Mouse (Mus musculus) lung, embryonic 16.5 days (tissue): ENCODE results near the gene Adra2c. TPM values are rescaled to one million over a fixed set of nuclear protein-coding genes. Genes with fewer than 3 reads are reported as not detected.

Source experiments
- ATAC-seq: fragments of 200-750 bp; cut with Nextera tagmentation; 2 replicates; pipeline ENCODE4 v1.8.0; 2017; ENCODE audit warnings: low read depth, mild to moderate bottlenecking, moderate library complexity
- H3K27ac ChIP-seq: fragments of 300-500 bp; sonication (generic); 2 replicates; pipeline ENCODE4 v1.5.1; 2014; ENCODE audit warnings: mild to moderate bottlenecking, control low read depth, low read length
- H3K27me3 ChIP-seq: fragments of 300-500 bp; sonication (generic); 2 replicates; pipeline ENCODE4 v1.6.1; 2014; ENCODE audit warnings: low read depth, low read length, mixed read lengths; ENCODE audit not compliant: control insufficient read depth, insufficient read depth
- H3K36me3 ChIP-seq: fragments of 300-500 bp; sonication (generic); 2 replicates; pipeline ENCODE4 v1.6.1; 2014; ENCODE audit warnings: low read length; ENCODE audit not compliant: control insufficient read depth, insufficient read depth
- H3K4me1 ChIP-seq: fragments of 300-500 bp; sonication (generic); replicated peaks from 2 replicates; pipeline ENCODE4 v1.6.1; 2014; ENCODE audit warnings: low read length, mixed read lengths; ENCODE audit not compliant: control insufficient read depth, insufficient read depth
- H3K4me2 ChIP-seq: fragments of 300-500 bp; sonication (generic); 2 replicates; pipeline ENCODE4 v1.6.1; 2014; ENCODE audit warnings: low read depth, low read length, control low read depth
- H3K4me3 ChIP-seq: fragments of 300-500 bp; sonication (generic); 2 replicates; pipeline ENCODE4 v1.5.1; 2014; ENCODE audit warnings: mild to moderate bottlenecking, low read length, control low read depth
- H3K9ac ChIP-seq: fragments of 300-500 bp; sonication (generic); 2 replicates; pipeline ENCODE4 v1.6.1; 2014; ENCODE audit warnings: low read length, control low read depth
- H3K9me3 ChIP-seq: fragments of 300-500 bp; sonication (generic); 2 replicates; pipeline ENCODE4 v1.6.1; 2016; ENCODE audit warnings: low read length; ENCODE audit not compliant: control insufficient read depth
- WGBS: fragments of 180-500 bp; shearing (Covaris S2); extraction: QIAGEN DNeasy Blood & Tissue Kit; methylation state at CpG from one replicate; pipeline ENCODE4 v1.1.7; 2014; 5-methylcytosine and 5-hydroxymethylcytosine counted together
- polyA plus RNA-seq: library from polyadenylated mRNA; unstranded; fragments of >200 nt; fragmentation: Nextera tagmentation; extraction: Ambion mirVana; gene quantifications from 2 replicates; pipeline ENCODE4 v1.2.1, GENCODE M21; 2015

Adra2c gene
- not detected in 2 replicates for polyA plus RNA-seq

GRCm38 (mm10) chr5:35278019-35278418 is at the start of gene Adra2c:
Adra2c (plus strand) TSS chr5:35278319.
- H3K4me2 ChIP-seq = peak within 1 kb of the TSS; percentile 91
- H3K4me3 ChIP-seq = peak within 1 kb of the TSS; percentile 52
- no peaks in the 10 kb centered on the region for H3K9me3 ChIP-seq
- 40% methylated on average over 3 of the region's 3 CpGs for WGBS
- H3K4me1 ChIP-seq = peaks cover 11% of the 10 kb centered on the region
- peaks cover 73% of the 10 kb centered on the region for H3K27me3 ChIP-seq
- H3K27ac ChIP-seq = no peak within 1 kb of the TSS
- H3K36me3 ChIP-seq = no peaks in the 10 kb centered on the region
- ATAC-seq = no peak
- peak within 1 kb of the TSS; percentile 32; the same call in 1 of the 2 replicates for H3K9ac ChIP-seq

- Histone ChIP-seq H3K36me3 (no peaks in the 10 kb centered on the region), H3K27ac (no peak overlapping the region), H3K9ac (no peak overlapping the region), H3K4me3 (no peak overlapping the region), H3K27me3 (no peaks in the 10 kb centered on the region), H3K4me1 (peaks cover 6% of the 10 kb centered on the region; the same call in 1 of the 2 replicates), H3K4me2 (no peak overlapping the region), H3K9me3 (no peaks in the 10 kb centered on the region)
- peak; percentile 36; the same call in 1 of the 2 replicates for ATAC-seq
- WGBS = 40% methylated on average over 4 of the region's 4 CpGs
These were observed 45.0 kb upstream of the Adra2c start for GRCm38 (mm10) chr5:35233142-35233541.

- H3K4me1 ChIP-seq = no peaks in the 10 kb centered on the region
- no peak overlapping the region for H3K4me3 ChIP-seq
- H3K4me2 ChIP-seq = no peak overlapping the region
- no peak overlapping the region for H3K27ac ChIP-seq
- no peak overlapping the region for H3K9ac ChIP-seq
- H3K27me3 ChIP-seq = no peaks in the 10 kb centered on the region
- H3K36me3 ChIP-seq = no peaks in the 10 kb centered on the region
- no peak for ATAC-seq
- H3K9me3 ChIP-seq = peaks cover 5% of the 10 kb centered on the region; the same call in 1 of the 2 replicates
- 54% methylated on average over 4 of the region's 4 CpGs for WGBS
These were observed 40.4 kb upstream of the Adra2c start for GRCm38 (mm10) chr5:35237757-35238156.

GRCm38 (mm10) chr5:35238627-35239026 is 39.5 kb upstream of the Adra2c start:
- H3K27ac ChIP-seq = no peak overlapping the region
- H3K27me3 ChIP-seq = no peaks in the 10 kb centered on the region
- no peak overlapping the region for H3K9ac ChIP-seq
- no peaks in the 10 kb centered on the region for H3K4me1 ChIP-seq
- no peak overlapping the region for H3K4me3 ChIP-seq
- 77% methylated on average over 2 of the region's 2 CpGs for WGBS
- peaks cover 5% of the 10 kb centered on the region; the same call in 1 of the 2 replicates for H3K9me3 ChIP-seq
- H3K36me3 ChIP-seq = no peaks in the 10 kb centered on the region
- no peak for ATAC-seq
- no peak overlapping the region for H3K4me2 ChIP-seq

GRCm38 (mm10) chr5:35241556-35241955 is 36.6 kb upstream of the Adra2c start:
- Histone ChIP-seq H3K4me2 (no peak overlapping the region), H3K9me3 (peaks cover 5% of the 10 kb centered on the region; the same call in 1 of the 2 replicates), H3K27me3 (no peaks in the 10 kb centered on the region; the same call in 1 of the 2 replicates), H3K9ac (no peak overlapping the region), H3K36me3 (no peaks in the 10 kb centered on the region), H3K4me3 (no peak overlapping the region), H3K27ac (no peak overlapping the region), H3K4me1 (no peaks in the 10 kb centered on the region; the same call in 1 of the 2 replicates)
- 31% methylated on average over 3 of the region's 3 CpGs for WGBS
- ATAC-seq = no peak

GRCm38 (mm10) chr5:35244204-35244603 is 33.9 kb upstream of the Adra2c start:
- Histone ChIP-seq H3K4me3 (no peak overlapping the region), H3K4me1 (no peaks in the 10 kb centered on the region; the same call in 1 of the 2 replicates), H3K27me3 (no peaks in the 10 kb centered on the region; the same call in 1 of the 2 replicates), H3K36me3 (no peaks in the 10 kb centered on the region), H3K9ac (no peak overlapping the region), H3K27ac (no peak overlapping the region), H3K4me2 (no peak overlapping the region), H3K9me3 (peaks cover 5% of the 10 kb centered on the region; the same call in 1 of the 2 replicates)
- ATAC-seq = no peak
- WGBS = 0% methylated on average over 1 of the region's 1 CpGs

- peaks cover 5% of the 10 kb centered on the region; the same call in 1 of the 2 replicates for H3K9me3 ChIP-seq
- no peak overlapping the region for H3K9ac ChIP-seq
- no peak overlapping the region for H3K4me2 ChIP-seq
- 42% methylated on average over 11 of the region's 11 CpGs for WGBS
- ATAC-seq = peak; percentile 41; the same call in 1 of the 2 replicates
- H3K27ac ChIP-seq = no peak overlapping the region
- H3K4me1 ChIP-seq = no peaks in the 10 kb centered on the region; the same call in 1 of the 2 replicates
- no peak overlapping the region for H3K4me3 ChIP-seq
- no peaks in the 10 kb centered on the region; the same call in 1 of the 2 replicates for H3K27me3 ChIP-seq
- H3K36me3 ChIP-seq = no peaks in the 10 kb centered on the region
These were observed 32.4 kb upstream of the Adra2c start for GRCm38 (mm10) chr5:35245555-35246273.

- ATAC-seq = no peak
These were observed 23.0 kb upstream of the Adra2c start for GRCm38 (mm10) chr5:35254964-35255716.

GRCm38 (mm10) chr5:35263716-35264115 is 14.4 kb upstream of the Adra2c start:
- no peaks in the 10 kb centered on the region for H3K27me3 ChIP-seq
- H3K36me3 ChIP-seq = no peaks in the 10 kb centered on the region
- no peak overlapping the region for H3K4me3 ChIP-seq
- 7% methylated on average over 4 of the region's 4 CpGs for WGBS
- H3K9ac ChIP-seq = no peak overlapping the region
- peak; percentile 85 for ATAC-seq
- H3K4me2 ChIP-seq = no peak overlapping the region
- H3K27ac ChIP-seq = no peak overlapping the region
- H3K4me1 ChIP-seq = no peaks in the 10 kb centered on the region
- H3K9me3 ChIP-seq = no peaks in the 10 kb centered on the region

More at GRCm38 (mm10) chr5:35254964-35255716, 23.0 kb upstream of the Adra2c start:
- Histone ChIP-seq H3K4me2 (no peak overlapping the region), H3K36me3 (no peaks in the 10 kb centered on the region), H3K27ac (no peak overlapping the region), H3K4me1 (no peaks in the 10 kb centered on the region), H3K4me3 (no peak overlapping the region), H3K9ac (no peak overlapping the region), H3K27me3 (no peaks in the 10 kb centered on the region), H3K9me3 (no peaks in the 10 kb centered on the region)
- WGBS = 64% methylated on average over 5 of the region's 5 CpGs
